Mouse (Mus musculus) cerebral cortex, adult 2 months (tissue): Measurements from ENCODE around the gene Pzp.

ENCODE experiments used
- WGBS: fragments of 180-500 bp; shearing (Covaris S2); methylation state at CpG from one replicate; pipeline ENCODE4 v1.1.7; 2018; 5-methylcytosine and 5-hydroxymethylcytosine counted together

Gene Pzp

DNA sequence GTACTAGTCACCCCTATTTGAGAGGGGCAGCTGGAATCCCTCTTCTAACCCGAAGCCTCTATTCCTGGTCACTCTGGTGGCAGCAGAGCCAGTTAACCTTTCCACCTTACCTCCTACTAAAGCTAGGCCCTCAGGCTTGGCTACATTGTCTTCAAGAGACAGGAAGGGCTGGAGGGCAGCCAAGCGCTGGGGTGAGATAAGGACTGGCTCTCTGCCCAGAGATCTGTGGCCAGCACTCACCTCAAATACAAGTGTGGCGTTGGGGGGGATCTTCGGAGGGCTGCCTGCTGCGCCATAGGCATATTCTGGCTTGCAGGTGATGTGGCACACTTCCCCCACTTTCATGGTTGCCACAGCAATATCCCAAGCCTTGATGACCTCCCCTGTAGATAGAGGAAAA lies 91.0 kb downstream of the Pzp start:
- 46% methylated on average over 5 of the region's 5 CpGs for WGBS
